9 mouse cellular contexts compared by ENCODE assay signal in the genomic region with DNA sequence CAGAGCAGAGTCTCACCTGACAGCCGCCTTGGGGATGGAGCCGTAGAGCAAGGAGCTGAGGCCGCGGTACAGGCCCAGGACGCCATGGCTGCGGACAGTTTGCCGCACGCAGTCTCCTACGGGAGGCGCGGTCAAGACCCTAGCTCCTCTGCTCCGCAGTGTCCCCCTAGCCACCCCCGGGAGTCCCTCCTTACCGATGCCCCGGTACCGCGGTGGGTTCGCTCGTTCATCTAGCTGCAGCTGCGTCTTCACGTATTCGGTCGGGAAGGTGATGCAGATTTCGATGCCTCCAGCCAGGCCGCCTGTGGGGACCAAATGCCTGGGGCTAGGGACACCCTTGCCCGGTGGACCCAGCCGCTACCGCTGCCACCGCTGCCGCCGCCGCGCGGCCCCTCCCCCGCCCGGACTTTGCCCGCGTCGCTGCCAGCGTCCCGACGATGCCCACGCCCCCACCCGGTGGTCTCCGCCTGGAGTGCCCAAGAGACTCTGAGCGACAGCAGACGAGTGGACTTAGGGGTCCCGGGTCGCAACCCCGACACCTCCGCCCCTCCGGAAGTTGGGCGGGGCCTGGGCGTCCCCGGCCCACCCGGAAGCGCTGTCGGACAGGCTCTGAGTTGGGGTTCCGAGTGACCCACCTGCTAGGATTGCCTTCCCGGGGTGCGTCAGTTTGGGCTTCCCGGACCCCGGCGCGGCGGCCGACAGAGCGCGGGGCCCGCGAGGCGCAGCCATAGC. TPM values are rescaled to one million over a fixed set of nuclear protein-coding genes. Genes with fewer than 3 reads are reported as not detected.
DNase-seq lines count a peak whose midpoint lies in the region; ATAC-seq and TF ChIP-seq lines count a peak whose summit lies in the region.
"Had no signal": no experiment of that assay in that cellular context is flagged by ENCODE, and none has a peak within 500 bp of the region (broad histone marks: within the 10 kb centered on the region; RNA-seq: fewer than 3 reads in every experiment).

No protein-coding gene starts in this region.

- no peak for DNase-seq in CH12.LX (ENCODE audit: extremely low read depth)
- DNase-seq in heart, postnatal 4 days = peak; percentile 52

- H3K4me3 ChIP-seq in erythroblast, embryonic 14.5 days (replicated peaks) = peak overlapping the region; percentile 86
- peak overlapping the region; percentile 73 to 83 (median 83) for H3K4me3 ChIP-seq in CH12.LX (replicated peaks in 1 of 3; ENCODE audit: low read depth in 2 of 3, low read length in 2 of 3, poor library complexity in 1 of 3)
- peak overlapping the region; percentile 99 for H3K4me3 ChIP-seq in cortical plate, adult 2 months (ENCODE audit: insufficient read depth, low read length)
- peak overlapping the region; percentile 83 for H3K4me3 ChIP-seq in limb, embryonic 12.5 days (replicated peaks)
- H3K4me3 ChIP-seq in midbrain, embryonic 13.5 days (replicated peaks) = peak overlapping the region; percentile 66
- H3K4me3 ChIP-seq in stomach, embryonic 16.5 days (replicated peaks; ENCODE audit: low read length) = peak overlapping the region; percentile 95

- H3K4me1 ChIP-seq in erythroblast, embryonic 14.5 days (ENCODE audit: control insufficient read depth) = peaks cover 65% of the 10 kb centered on the region
- peaks cover 9 to 43% of the 10 kb centered on the region in 2 experiments for H3K4me1 ChIP-seq in CH12.LX (ENCODE audit: control insufficient read depth in 1 of 2, insufficient read depth in 2 of 2)
- H3K4me1 ChIP-seq in cortical plate, adult 2 months (ENCODE audit: control insufficient read depth, insufficient read depth, low read length) = peaks cover 2% of the 10 kb centered on the region; the same call in 1 of the 2 replicates
- H3K4me1 ChIP-seq in limb, embryonic 12.5 days (replicated peaks) = peaks cover 14% of the 10 kb centered on the region
- peaks cover 34% of the 10 kb centered on the region for H3K4me1 ChIP-seq in midbrain, embryonic 13.5 days (replicated peaks)
- H3K4me1 ChIP-seq in stomach, embryonic 16.5 days (ENCODE audit: control insufficient read depth, insufficient read depth, low read length) = peaks cover 22% of the 10 kb centered on the region

- H3K27ac ChIP-seq in CH12.LX (ENCODE audit: insufficient read depth, low read depth) = peak overlapping the region; percentile 43; the same call in 1 of the 2 replicates
- peak overlapping the region; percentile 78 for H3K27ac ChIP-seq in cortical plate, adult 2 months (ENCODE audit: insufficient read depth, low read length)
- H3K27ac ChIP-seq in limb, embryonic 12.5 days = peak overlapping the region; percentile 82
- H3K27ac ChIP-seq in midbrain, embryonic 13.5 days = peak overlapping the region; percentile 89
- H3K27ac ChIP-seq in stomach, embryonic 16.5 days (ENCODE audit: low read length) = peak overlapping the region; percentile 88

- no peak for TF ChIP-seq RAD21 in CH12.LX (IDR thresholded peaks at IDR 0.05; ENCODE audit: low read depth, low read length)

- no peak for TF ChIP-seq EP300 in CH12.LX (IDR thresholded peaks at IDR 0.05; ENCODE audit: low read length)

- in situ Hi-C loops in CH12.LX (cut with MboI; ENCODE audit: low pct_ligation_motif_present, low pct_unique_long_range_greater_than_20kb, low sequenced_read_pairs) = no loop called here

- peaks cover 22% of the 10 kb centered on the region for H3K36me3 ChIP-seq in erythroblast, embryonic 14.5 days (ENCODE audit: control insufficient read depth)
- H3K36me3 ChIP-seq in CH12.LX (replicated peaks in 1 of 2; ENCODE audit: control insufficient read depth in 1 of 2, insufficient read depth in 1 of 2, low read length in 1 of 2) = peaks cover 19 to 39% of the 10 kb centered on the region in 2 experiments
- H3K36me3 ChIP-seq in limb, embryonic 12.5 days = peaks cover 20% of the 10 kb centered on the region
- H3K36me3 ChIP-seq in midbrain, embryonic 13.5 days = peaks cover 21% of the 10 kb centered on the region
- H3K36me3 ChIP-seq in stomach, embryonic 16.5 days (ENCODE audit: control insufficient read depth, insufficient read depth, low read length) = peaks cover 8% of the 10 kb centered on the region; the same call in 1 of the 2 replicates

- no peak for TF ChIP-seq POLR2A in CH12.LX (IDR thresholded peaks at IDR 0.05; ENCODE audit: low read depth, low read length)
- no peak for TF ChIP-seq POLR2A in cortical plate, adult 2 months (IDR thresholded peaks at IDR 0.05; ENCODE audit: extremely low read depth, insufficient read depth, low read length)

- dilution Hi-C loops in CH12.LX (cut with MboI; ENCODE audit: extremely low pct_ligation_motif_present, extremely low pct_unique_long_range_greater_than_20kb, low sequenced_read_pairs) = no loop called here

- no peak for ATAC-seq in erythroblast, adult 5-6 weeks (replicated peaks; ENCODE audit: low FRiP score, poor library complexity, severe bottlenecking)
- peak; percentile 43; the same call in 1 of the 2 replicates for ATAC-seq in limb, embryonic 12.5 days (ENCODE audit: insufficient number of reproducible peaks, insufficient read depth, low FRiP score, low TSS enrichment, low read depth)
- peak; percentile 57 for ATAC-seq in midbrain, embryonic 13.5 days
- peak; percentile 22 for ATAC-seq in stomach, embryonic 16.5 days (ENCODE audit: insufficient read depth, low FRiP score)

- no peak for TF ChIP-seq CTCF in CH12.LX (conservative IDR thresholded peaks at IDR 0.05 in 1 of 2, IDR thresholded peaks at IDR 0.05 in 1 of 2; ENCODE audit: low read depth in 2 of 2, low read length in 2 of 2)
- no peak for TF ChIP-seq CTCF in cortical plate, adult 2 months (IDR thresholded peaks at IDR 0.05; ENCODE audit: extremely low read depth, insufficient read depth, low read length)

- under 1% methylated on average over 72 of the region's 72 CpGs for WGBS in limb, embryonic 12.5 days
- under 1% methylated on average over 70 of the region's 72 CpGs for WGBS in midbrain, embryonic 13.5 days
- WGBS in stomach, embryonic 16.5 days = under 1% methylated on average over 69 of the region's 72 CpGs

- peak overlapping the region; percentile 83 for H3K9ac ChIP-seq in CH12.LX (ENCODE audit: insufficient read depth, low read depth)
- H3K9ac ChIP-seq in limb, embryonic 12.5 days (replicated peaks) = peak overlapping the region; percentile 83
- peak overlapping the region; percentile 92 for H3K9ac ChIP-seq in midbrain, embryonic 13.5 days (replicated peaks)
- peak overlapping the region; percentile 92 for H3K9ac ChIP-seq in stomach, embryonic 16.5 days (ENCODE audit: low read length)

- peaks cover 2% of the 10 kb centered on the region; the same call in 1 of the 2 replicates for H3K79me2 ChIP-seq in CH12.LX (replicated peaks; ENCODE audit: control insufficient read depth, extremely low read depth, insufficient read depth, poor library complexity, severe bottlenecking)

- H3K4me2 ChIP-seq in CH12.LX (ENCODE audit: insufficient read depth, low read depth, poor library complexity, severe bottlenecking) = peak overlapping the region; percentile 53
- H3K4me2 ChIP-seq in limb, embryonic 12.5 days = peak overlapping the region; percentile 93
- H3K4me2 ChIP-seq in midbrain, embryonic 13.5 days (replicated peaks) = peak overlapping the region; percentile 88
- H3K4me2 ChIP-seq in stomach, embryonic 16.5 days (ENCODE audit: low read depth, low read length) = peak overlapping the region; percentile 97

- no peaks in the 10 kb centered on the region for H3K27me3 ChIP-seq in erythroblast, embryonic 14.5 days (ENCODE audit: control insufficient read depth)
- H3K27me3 ChIP-seq in CH12.LX (replicated peaks) = no peaks in the 10 kb centered on the region
- 0 out of 2 replicates have a peak, but pooled peaks cover 5% of the 10 kb centered on the region for H3K27me3 ChIP-seq in limb, embryonic 12.5 days
- H3K27me3 ChIP-seq in midbrain, embryonic 13.5 days = no peaks in the 10 kb centered on the region
- H3K27me3 ChIP-seq in stomach, embryonic 16.5 days (ENCODE audit: control insufficient read depth, insufficient read depth, low read length) = no peaks in the 10 kb centered on the region

- H3K9me3 ChIP-seq in erythroblast, embryonic 14.5 days (ENCODE audit: control insufficient read depth, low read length) = no peaks in the 10 kb centered on the region
- H3K9me3 ChIP-seq in CH12.LX (replicated peaks; ENCODE audit: low read length) = no peaks in the 10 kb centered on the region
- no peaks in the 10 kb centered on the region for H3K9me3 ChIP-seq in limb, embryonic 12.5 days
- H3K9me3 ChIP-seq in midbrain, embryonic 13.5 days = no peaks in the 10 kb centered on the region
- no peaks in the 10 kb centered on the region for H3K9me3 ChIP-seq in stomach, embryonic 16.5 days (replicated peaks; ENCODE audit: control insufficient read depth, low read length)

RNA-seq across cellular contexts. Expression of a gene that starts 0.5 kb away (rescaled TPM):
- 5.4 and 5.9 TPM in 2 replicates for polyA plus RNA-seq in erythroblast, embryonic 14.5 days (2012)
- total RNA-seq in erythroblast, adult 5-6 weeks (2015; ENCODE audit: low replicate concordance) = 5.4 and 6.9 TPM in 2 replicates
- 8.6 and 13.7 TPM in 2 replicates for total RNA-seq in erythroblast, adult 5-6 weeks (2017; ENCODE audit: low replicate concordance)
- total RNA-seq in CH12.LX (2012; rRNA removed) (106 and 141 TPM in 2 replicates), CH12.LX (2014; rRNA removed) (96.5 and 113 TPM in 2 replicates)
- 122 and 134 TPM in 2 replicates for polyA plus RNA-seq in CH12.LX (2012; ENCODE audit: insufficient read length, low read depth)
- polyA plus RNA-seq in cortical plate, adult 2 months (2012; rRNA removed) = 56.5 and 62.5 TPM in 2 replicates
- total RNA-seq in heart, postnatal 4 days (2021) = 10 to 100 TPM; 14.3 to 16.3 TPM
- 79.5 and 83.0 TPM in 2 replicates for polyA plus RNA-seq in limb, embryonic 12.5 days (2016; fragmentation: Nextera tagmentation; extraction: Ambion mirVana)
- polyA plus RNA-seq in midbrain, embryonic 13.5 days (2015; fragmentation: Nextera tagmentation; extraction: Ambion mirVana) = 146 and 148 TPM in 2 replicates
- 117 and 125 TPM in 2 replicates for polyA plus RNA-seq in stomach, embryonic 16.5 days (2015; fragmentation: Nextera tagmentation; extraction: Ambion mirVana)

RNA-seq across cellular contexts. Expression of a gene that starts 12.7 kb away (rescaled TPM):
- polyA plus RNA-seq in erythroblast, embryonic 14.5 days (2012) = 0.04 TPM in 1 of 2 replicates, not detected in the other
- not detected in 2 replicates for total RNA-seq in erythroblast, adult 5-6 weeks (2015; ENCODE audit: low replicate concordance)
- total RNA-seq in erythroblast, adult 5-6 weeks (2017; ENCODE audit: low replicate concordance) = not detected in 2 replicates
- total RNA-seq in CH12.LX (2012; rRNA removed) (not detected in 2 replicates), CH12.LX (2014; rRNA removed) (not detected in 2 replicates)
- polyA plus RNA-seq in CH12.LX (2012; ENCODE audit: insufficient read length, low read depth) = not detected in 2 replicates
- polyA plus RNA-seq in cortical plate, adult 2 months (2012; rRNA removed) = not detected in 2 replicates
- total RNA-seq in heart, postnatal 4 days (2021) = not detected
- polyA plus RNA-seq in limb, embryonic 12.5 days (2016; fragmentation: Nextera tagmentation; extraction: Ambion mirVana) = not detected in 2 replicates
- 0.40 and 1.5 TPM in 2 replicates for polyA plus RNA-seq in midbrain, embryonic 13.5 days (2015; fragmentation: Nextera tagmentation; extraction: Ambion mirVana)
- not detected in 2 replicates for polyA plus RNA-seq in stomach, embryonic 16.5 days (2015; fragmentation: Nextera tagmentation; extraction: Ambion mirVana)
- total RNA-seq: layer of hippocampus, postnatal 14 days had no signal

RNA-seq across cellular contexts. Expression of a gene that starts 16.4 kb away (rescaled TPM):
- polyA plus RNA-seq in erythroblast, embryonic 14.5 days (2012) = 2.0 and 2.1 TPM in 2 replicates
- 1.7 TPM in 1 of 2 replicates, not detected in the other for total RNA-seq in erythroblast, adult 5-6 weeks (2015; ENCODE audit: low replicate concordance)
- 6.0 and 8.4 TPM in 2 replicates for total RNA-seq in erythroblast, adult 5-6 weeks (2017; ENCODE audit: low replicate concordance)
- total RNA-seq in CH12.LX (2012; rRNA removed) (33.1 and 36.7 TPM in 2 replicates), CH12.LX (2014; rRNA removed) (31.1 and 31.4 TPM in 2 replicates)
- polyA plus RNA-seq in CH12.LX (2012; ENCODE audit: insufficient read length, low read depth) = 37.0 and 38.7 TPM in 2 replicates
- 39.7 and 46.3 TPM in 2 replicates for polyA plus RNA-seq in cortical plate, adult 2 months (2012; rRNA removed)
- total RNA-seq in heart, postnatal 4 days (2021) = 10 to 100 TPM; 18.3 to 18.8 TPM
- polyA plus RNA-seq in limb, embryonic 12.5 days (2016; fragmentation: Nextera tagmentation; extraction: Ambion mirVana) = 50.6 and 54.7 TPM in 2 replicates
- polyA plus RNA-seq in midbrain, embryonic 13.5 days (2015; fragmentation: Nextera tagmentation; extraction: Ambion mirVana) = 56.1 and 56.6 TPM in 2 replicates
- 31.3 and 33.7 TPM in 2 replicates for polyA plus RNA-seq in stomach, embryonic 16.5 days (2015; fragmentation: Nextera tagmentation; extraction: Ambion mirVana)

RNA-seq across cellular contexts. Expression of a gene that starts 29.1 kb away (rescaled TPM):
- polyA plus RNA-seq in erythroblast, embryonic 14.5 days (2012) = not detected in 2 replicates
- not detected in 2 replicates for total RNA-seq in erythroblast, adult 5-6 weeks (2015; ENCODE audit: low replicate concordance)
- total RNA-seq in erythroblast, adult 5-6 weeks (2017; ENCODE audit: low replicate concordance) = not detected in 2 replicates
- not detected in 2 replicates for total RNA-seq in CH12.LX (2012; rRNA removed)
- not detected in 2 replicates for total RNA-seq in CH12.LX (2014; rRNA removed)
- polyA plus RNA-seq in CH12.LX (2012; ENCODE audit: insufficient read length, low read depth) = 0.21 TPM in 1 of 2 replicates, not detected in the other
- polyA plus RNA-seq in cortical plate, adult 2 months (2012; rRNA removed) = not detected in 2 replicates
- total RNA-seq in heart, postnatal 4 days (2021) = not detected
- polyA plus RNA-seq in limb, embryonic 12.5 days (2016; fragmentation: Nextera tagmentation; extraction: Ambion mirVana) = not detected in 2 replicates
- polyA plus RNA-seq in midbrain, embryonic 13.5 days (2015; fragmentation: Nextera tagmentation; extraction: Ambion mirVana) = 0.14 and 0.19 TPM in 2 replicates
- not detected in 2 replicates for polyA plus RNA-seq in stomach, embryonic 16.5 days (2015; fragmentation: Nextera tagmentation; extraction: Ambion mirVana)
- total RNA-seq: layer of hippocampus, postnatal 14 days had no signal

RNA-seq across cellular contexts. Expression of a gene that starts 29.2 kb away (rescaled TPM):
- 0.68 and 1.1 TPM in 2 replicates for polyA plus RNA-seq in erythroblast, embryonic 14.5 days (2012)
- total RNA-seq in erythroblast, adult 5-6 weeks (2015; ENCODE audit: low replicate concordance) = 2.1 and 26.1 TPM in 2 replicates
- 11.6 and 13.8 TPM in 2 replicates for total RNA-seq in erythroblast, adult 5-6 weeks (2017; ENCODE audit: low replicate concordance)
- total RNA-seq in CH12.LX (2012; rRNA removed) (48.0 and 52.5 TPM in 2 replicates), CH12.LX (2014; rRNA removed) (36.9 and 41.5 TPM in 2 replicates)
- 45.2 and 54.8 TPM in 2 replicates for polyA plus RNA-seq in CH12.LX (2012; ENCODE audit: insufficient read length, low read depth)
- polyA plus RNA-seq in cortical plate, adult 2 months (2012; rRNA removed) = 81.0 and 83.6 TPM in 2 replicates
- total RNA-seq in heart, postnatal 4 days (2021) = 10 to 100 TPM; 53.5 to 54.8 TPM
- polyA plus RNA-seq in limb, embryonic 12.5 days (2016; fragmentation: Nextera tagmentation; extraction: Ambion mirVana) = 102 and 105 TPM in 2 replicates
- polyA plus RNA-seq in midbrain, embryonic 13.5 days (2015; fragmentation: Nextera tagmentation; extraction: Ambion mirVana) = 97.9 and 103 TPM in 2 replicates
- polyA plus RNA-seq in stomach, embryonic 16.5 days (2015; fragmentation: Nextera tagmentation; extraction: Ambion mirVana) = 80.6 and 88.8 TPM in 2 replicates

Comparison
In these comparisons a context has a peak if more than half of its experiments do, and no peak if none do; other contexts are left out.
1. RNA of a gene that starts 16.4 kb away (polyA plus RNA-seq): 56.1 to 56.6 TPM in midbrain, embryonic 13.5 days, 50.6 to 54.7 TPM in limb, embryonic 12.5 days, 39.7 to 46.3 TPM in cortical plate, adult 2 months, 37.0 to 38.7 TPM in CH12.LX and 31.3 to 33.7 TPM in stomach, embryonic 16.5 days; 2.0 to 2.1 TPM in erythroblast, embryonic 14.5 days; every median in the first group is over 10 times any median in the second.
2. Peak in every context shown above with its lines, with median percentiles within 50 percentile points of each other: H3K4me3 ChIP-seq, H3K27ac ChIP-seq, H3K4me2 ChIP-seq and H3K9ac ChIP-seq.